ENCODE assay signal across 8 mouse cellular contexts in genomic region chr2:103970041-103970790, GRCm38 (mm10). TPM values are rescaled to one million over a fixed set of nuclear protein-coding genes. Genes with fewer than 3 reads are reported as not detected.
DNase-seq lines count a peak whose midpoint lies in the region; ATAC-seq and TF ChIP-seq lines count a peak whose summit lies in the region.
"Had no signal": no experiment of that assay in that cellular context is flagged by ENCODE, and none has a peak within 500 bp of the region (broad histone marks: within the 10 kb centered on the region; RNA-seq: fewer than 3 reads in every experiment).

No protein-coding gene starts in this region.

- H3K27me3 ChIP-seq in hindbrain, embryonic 15.5 days = no peaks in the 10 kb centered on the region
- peaks cover 85% of the 10 kb centered on the region for H3K27me3 ChIP-seq in limb, embryonic 10.5 days (ENCODE audit: low read depth, poor library complexity, severe bottlenecking)
- peaks cover 66% of the 10 kb centered on the region for H3K27me3 ChIP-seq in midbrain, embryonic 10.5 days (ENCODE audit: low read depth, poor library complexity, severe bottlenecking)
- H3K27me3 ChIP-seq in small intestine, adult 2 months (ENCODE audit: control insufficient read depth, insufficient read depth, low read length) = peaks cover 26% of the 10 kb centered on the region

- TF ChIP-seq CTCF in small intestine, adult 2 months (IDR thresholded peaks at IDR 0.05; ENCODE audit: extremely low read depth, insufficient read length, insufficient replicate concordance, low read depth, low read length) = no peak

- no peaks in the 10 kb centered on the region for H3K36me3 ChIP-seq in hindbrain, embryonic 15.5 days
- peaks cover 10% of the 10 kb centered on the region for H3K36me3 ChIP-seq in limb, embryonic 10.5 days
- H3K36me3 ChIP-seq in midbrain, embryonic 10.5 days = no peaks in the 10 kb centered on the region
- no peaks in the 10 kb centered on the region for H3K36me3 ChIP-seq in small intestine, adult 2 months (ENCODE audit: control insufficient read depth, insufficient read depth, low read length)

- DNase-seq in cerebellum, postnatal 14 days = peak; percentile 53 to 69
- peak; percentile 10 to 21 for DNase-seq in gastrocnemius, adult 8-10 months (ENCODE audit: low spot score in 2 of 2)
- peak; percentile 73 for DNase-seq in limb, embryonic 10.5 days (ENCODE audit: low spot score)
- DNase-seq in midbrain, embryonic 10.5 days (ENCODE audit: low spot score) = peak; percentile 73

- no peak for TF ChIP-seq POLR2A in small intestine, adult 2 months (IDR thresholded peaks at IDR 0.05; ENCODE audit: low read depth, low read length)

- H3K27ac ChIP-seq in hindbrain, embryonic 15.5 days (replicated peaks) = peak overlapping the region; percentile 86
- H3K27ac ChIP-seq in limb, embryonic 10.5 days = peak overlapping the region; percentile 90
- H3K27ac ChIP-seq in midbrain, embryonic 10.5 days (replicated peaks) = peak overlapping the region; percentile 86
- H3K27ac ChIP-seq in small intestine, adult 2 months (ENCODE audit: insufficient read depth, low read depth, low read length) = 0 out of 2 replicates have a peak overlapping the region, but pooled peaks have one; percentile 2

- peak overlapping the region; percentile 77 for H3K4me3 ChIP-seq in hindbrain, embryonic 15.5 days
- H3K4me3 ChIP-seq in limb, embryonic 10.5 days = peak overlapping the region; percentile 78
- H3K4me3 ChIP-seq in midbrain, embryonic 10.5 days = peak overlapping the region; percentile 71
- peak overlapping the region; percentile 91 for H3K4me3 ChIP-seq in small intestine, adult 2 months (ENCODE audit: low read depth, low read length)

- peak; percentile 36 for ATAC-seq in activated CD4-positive, CD25-positive, alpha-beta regulatory T cell, adult 4 months
- ATAC-seq in hindbrain, embryonic 15.5 days (ENCODE audit: low FRiP score, low read depth) = peak; percentile 60

- H3K9me3 ChIP-seq in hindbrain, embryonic 15.5 days = no peaks in the 10 kb centered on the region
- no peaks in the 10 kb centered on the region for H3K9me3 ChIP-seq in limb, embryonic 10.5 days (replicated peaks)
- H3K9me3 ChIP-seq in midbrain, embryonic 10.5 days (replicated peaks) = no peaks in the 10 kb centered on the region

- peak overlapping the region; percentile 93 for H3K4me2 ChIP-seq in hindbrain, embryonic 15.5 days

- WGBS in hindbrain, embryonic 15.5 days = 0% methylated on average over 60 of the region's 79 CpGs
- WGBS in limb, embryonic 10.5 days = under 1% methylated on average over 66 of the region's 79 CpGs
- WGBS in midbrain, embryonic 10.5 days = under 1% methylated on average over 76 of the region's 79 CpGs
- WGBS in small intestine, adult 2 months = under 1% methylated on average over 78 of the region's 79 CpGs

- peaks cover 26% of the 10 kb centered on the region for H3K4me1 ChIP-seq in hindbrain, embryonic 15.5 days (replicated peaks)
- peaks cover 33% of the 10 kb centered on the region for H3K4me1 ChIP-seq in limb, embryonic 10.5 days
- H3K4me1 ChIP-seq in midbrain, embryonic 10.5 days = peaks cover 26% of the 10 kb centered on the region
- H3K4me1 ChIP-seq in small intestine, adult 2 months (ENCODE audit: control insufficient read depth, insufficient read depth, insufficient read length, low read length) = peaks cover 6% of the 10 kb centered on the region; the same call in 1 of the 2 replicates

- H3K9ac ChIP-seq in hindbrain, embryonic 15.5 days = peak overlapping the region; percentile 82

RNA-seq across cellular contexts. Expression of gene Lmo2, which starts 12.4 kb away (rescaled TPM):
- 1 to 10 TPM in 1 of 2 experiments, under 1 TPM in 1; 0.21 to 1.6 TPM for polyA plus RNA-seq in activated CD4-positive, CD25-positive, alpha-beta regulatory T cell, adult 4 months (2017; shearing (Covaris generic))
- total RNA-seq in gastrocnemius, adult 8-10 months (2022) = 1 to 10 TPM; 3.4 to 9.1 (median 4.6) TPM
- polyA plus RNA-seq in hindbrain, embryonic 15.5 days (2015; fragmentation: Nextera tagmentation; extraction: Ambion mirVana) = 36.0 and 37.9 TPM in 2 replicates
- 29.3 and 30.6 TPM in 2 replicates for polyA plus RNA-seq in limb, embryonic 10.5 days (2016; fragmentation: Nextera tagmentation; extraction: Ambion mirVana)
- 18.7 and 19.3 TPM in 2 replicates for polyA plus RNA-seq in midbrain, embryonic 10.5 days (2016; fragmentation: Nextera tagmentation; extraction: Ambion mirVana)
- polyA plus RNA-seq in small intestine, adult 2 months (2012; rRNA removed) = 7.5 and 13.1 TPM in 2 replicates

RNA-seq across cellular contexts. Expression of gene Fbxo3, which starts 57.3 kb away (rescaled TPM):
- 10 to 100 TPM; 44.4 to 46.3 TPM for polyA plus RNA-seq in activated CD4-positive, CD25-positive, alpha-beta regulatory T cell, adult 4 months (2017; shearing (Covaris generic))
- total RNA-seq in gastrocnemius, adult 8-10 months (2022) = 10 to 100 TPM; 46.4 to 51.8 (median 49.5) TPM
- 66.9 and 67.0 TPM in 2 replicates for polyA plus RNA-seq in hindbrain, embryonic 15.5 days (2015; fragmentation: Nextera tagmentation; extraction: Ambion mirVana)
- polyA plus RNA-seq in limb, embryonic 10.5 days (2016; fragmentation: Nextera tagmentation; extraction: Ambion mirVana) = 39.2 and 47.8 TPM in 2 replicates
- polyA plus RNA-seq in midbrain, embryonic 10.5 days (2016; fragmentation: Nextera tagmentation; extraction: Ambion mirVana) = 47.4 and 49.9 TPM in 2 replicates
- polyA plus RNA-seq in small intestine, adult 2 months (2012; rRNA removed) = 4.6 and 6.9 TPM in 2 replicates

RNA-seq across cellular contexts. Expression of gene 4931422A03Rik, which starts 57.9 kb away (rescaled TPM):
- polyA plus RNA-seq in activated CD4-positive, CD25-positive, alpha-beta regulatory T cell, adult 4 months (2017; shearing (Covaris generic)) = under 1 TPM in 1 of 2 experiments, not detected in 1; 0.59 TPM
- not detected for total RNA-seq in gastrocnemius, adult 8-10 months (2022)
- polyA plus RNA-seq in hindbrain, embryonic 15.5 days (2015; fragmentation: Nextera tagmentation; extraction: Ambion mirVana) = 2.7 and 3.0 TPM in 2 replicates
- 1.8 and 3.4 TPM in 2 replicates for polyA plus RNA-seq in limb, embryonic 10.5 days (2016; fragmentation: Nextera tagmentation; extraction: Ambion mirVana)
- 1.1 and 1.6 TPM in 2 replicates for polyA plus RNA-seq in midbrain, embryonic 10.5 days (2016; fragmentation: Nextera tagmentation; extraction: Ambion mirVana)
- polyA plus RNA-seq in small intestine, adult 2 months (2012; rRNA removed) = not detected in 2 replicates
- total RNA-seq: layer of hippocampus, adult 18-20 months had no signal

Comparison
In these comparisons a context has a peak if more than half of its experiments do, and no peak if none do; other contexts are left out.
1. Peak in every context shown above with its lines: DNase-seq, ATAC-seq, H3K4me3 ChIP-seq and H3K27ac ChIP-seq.
2. DNase-seq: peak in every context shown above with its lines; median percentile 73 in limb, embryonic 10.5 days; 73 in midbrain, embryonic 10.5 days; 61 in cerebellum, postnatal 14 days; 16 in gastrocnemius, adult 8-10 months.
3. H3K27ac ChIP-seq: peak in every context shown above with its lines; median percentile 90 in limb, embryonic 10.5 days; 86 in hindbrain, embryonic 15.5 days; 86 in midbrain, embryonic 10.5 days; 2 in small intestine, adult 2 months.